Mouse (Mus musculus) layer of hippocampus, adult 8-10 months (tissue): ENCODE data around the gene Acaca. TPM values are rescaled to one million over a fixed set of nuclear protein-coding genes. Genes with fewer than 3 reads are reported as not detected.
A peak's percentile ranks its signal among the peaks of the same experiment; 100 is the strongest.

Experiments
- DNase-seq, 2 experiments: peaks; one replicate each; pipeline ENCODE4 v3.0.0; 2022; ENCODE audit warnings: low spot score in 2 of 2
- total RNA-seq, 4 experiments: library from RNA; stranded (reverse); gene quantifications; 2 replicates each; pipeline ENCODE4 v1.2.4; 2022

The Acaca gene
- total RNA-seq, 4 experiments from 2014 or later, result 80.6 to 87.2 (median 84.2) TPM

GRCm38 (mm10) chr11:84146081-84146480 lies 16.6 kb downstream of the Acaca start:
- no peak for DNase-seq

- no peak for DNase-seq
Measured at GRCm38 (mm10) chr11:84150884-84151283, 21.4 kb downstream of the Acaca start.

GRCm38 (mm10) chr11:84156535-84157262 lies 27.2 kb downstream of the Acaca start:
- no peak for DNase-seq

GRCm38 (mm10) chr11:84164123-84164522 lies 34.7 kb downstream of the Acaca start:
- DNase-seq, result no peak

- no peak for DNase-seq
Measured at GRCm38 (mm10) chr11:84164561-84164960, 35.1 kb downstream of the Acaca start.

GRCm38 (mm10) chr11:84167046-84167526 lies 37.6 kb downstream of the Acaca start, which contains the start of gene Gm11437:
Gm11437 (minus strand) TSS chr11:84167476.
- DNase-seq, result no peak

GRCm38 (mm10) chr11:84168701-84169288 lies 39.3 kb downstream of the Acaca start:
- DNase-seq, result peak; percentile 27 to 52

GRCm38 (mm10) chr11:84172539-84173435 lies 43.3 kb downstream of the Acaca start:
- no peak for DNase-seq

- DNase-seq, result no peak
Measured at GRCm38 (mm10) chr11:84178571-84178970, 49.1 kb downstream of the Acaca start.

GRCm38 (mm10) chr11:84179226-84179953 lies 49.9 kb downstream of the Acaca start:
- peak; percentile 91 to 92 for DNase-seq

GRCm38 (mm10) chr11:84179954-84180598 lies 50.6 kb downstream of the Acaca start:
- peak; percentile 64 to 67 for DNase-seq

GRCm38 (mm10) chr11:84181286-84181685 lies 51.8 kb downstream of the Acaca start:
- DNase-seq, result no peak

GRCm38 (mm10) chr11:84188530-84188929 lies 59.1 kb downstream of the Acaca start:
- DNase-seq, result no peak

GRCm38 (mm10) chr11:84190581-84191233 lies 61.2 kb downstream of the Acaca start:
- no peak for DNase-seq

GRCm38 (mm10) chr11:84193249-84193648 lies 63.8 kb downstream of the Acaca start:
- DNase-seq, result no peak

GRCm38 (mm10) chr11:84194751-84195150 lies 65.3 kb downstream of the Acaca start:
- DNase-seq, result no peak

GRCm38 (mm10) chr11:84197607-84198402 lies 68.3 kb downstream of the Acaca start:
- DNase-seq, result no peak

GRCm38 (mm10) chr11:84205776-84206175 lies 76.3 kb downstream of the Acaca start:
- DNase-seq, result no peak

- no peak for DNase-seq
Measured at GRCm38 (mm10) chr11:84210876-84211275, 81.4 kb downstream of the Acaca start.
